Mouse (Mus musculus): Measurements from ENCODE around the gene Ascc1. TPM values are rescaled to one million over a fixed set of nuclear protein-coding genes. Genes with fewer than 3 reads are reported as not detected.

The Ascc1 gene
- total and polyA plus RNA-seq, 3 experiments, result 17.0 to 37.9 TPM; not detected in 1

GRCm38 (mm10) chr10:60107448-60107847, 104.8 kb downstream of the Ascc1 start:
- no peak for DNase-seq (ENCODE audit: low read depth, low spot score)
- no peaks in the 10 kb centered on the region for H3K36me3 ChIP-seq (ENCODE audit: control insufficient read depth in 1 of 2, insufficient read depth in 2 of 2, low read length in 2 of 2)
- no peak overlapping the region for H3K4me3 ChIP-seq (ENCODE audit: control insufficient read depth in 1 of 2, insufficient read depth in 1 of 2, low read depth in 2 of 2, low read length in 2 of 2)
- H3K4me1 ChIP-seq (ENCODE audit: control insufficient read depth in 1 of 2, insufficient read depth in 2 of 2, low read length in 2 of 2), result no peaks in the 10 kb centered on the region
- no peaks in the 10 kb centered on the region for H3K79me2 ChIP-seq (ENCODE audit: control insufficient read depth, insufficient read depth, low read length, poor library complexity)
- no peaks in the 10 kb centered on the region for H3K9me3 ChIP-seq (replicated peaks; ENCODE audit: insufficient read depth, low read length)
- no peak overlapping the region for H3K9ac ChIP-seq (ENCODE audit: control insufficient read depth, low read depth, low read length, poor library complexity, severe bottlenecking)
- H3K27me3 ChIP-seq (ENCODE audit: control insufficient read depth in 1 of 2, insufficient read depth in 2 of 2, low read length in 2 of 2), result peaks cover 0 to 3% of the 10 kb centered on the region in 2 experiments; a peak in 1 of 4 replicates
- TF ChIP-seq CTCF (IDR thresholded peaks at IDR 0.05 in 2 of 3, conservative IDR thresholded peaks at IDR 0.05 in 1 of 3; ENCODE audit: control insufficient read depth in 1 of 3, insufficient read depth in 1 of 3, low read depth in 2 of 3, low read length in 3 of 3, poor library complexity in 1 of 3, severe bottlenecking in 1 of 3), result no peak
- no peak for TF ChIP-seq SIN3A (IDR thresholded peaks at IDR 0.05; ENCODE audit: low read length)
- TF ChIP-seq CHD1 (IDR thresholded peaks at IDR 0.05; ENCODE audit: low read depth, low read length), result no peak
- TF ChIP-seq UBTF (IDR thresholded peaks at IDR 0.05; ENCODE audit: borderline replicate concordance, insufficient read depth, low read depth, low read length), result no peak
- TF ChIP-seq ELF1 (IDR thresholded peaks at IDR 0.05; ENCODE audit: low read depth, low read length), result no peak
- TF ChIP-seq POLR2A (IDR thresholded peaks at IDR 0.05; ENCODE audit: control insufficient read depth in 1 of 2, insufficient read depth in 1 of 2, low read depth in 1 of 2, low read length in 2 of 2, poor library complexity in 1 of 2), result no peak
- TF ChIP-seq MXI1 (IDR thresholded peaks at IDR 0.05; ENCODE audit: low read depth, low read length), result no peak
- no peak for TF ChIP-seq NELFE (IDR thresholded peaks at IDR 0.05; ENCODE audit: low read depth, low read length)
- no peak for TF ChIP-seq MAFK (IDR thresholded peaks at IDR 0.05; ENCODE audit: borderline replicate concordance, low read depth, low read length)
- TF ChIP-seq TCF12 (IDR thresholded peaks at IDR 0.05; ENCODE audit: low read depth, low read length), result no peak
- TF ChIP-seq HCFC1 (IDR thresholded peaks at IDR 0.05; ENCODE audit: low read depth, low read length), result no peak
- no peak for TF ChIP-seq JUND (IDR thresholded peaks at IDR 0.05; ENCODE audit: low read depth, low read length)
- TF ChIP-seq ZMIZ1 (IDR thresholded peaks at IDR 0.05; ENCODE audit: low read depth, low read length), result no peak
- TF ChIP-seq MAZ (IDR thresholded peaks at IDR 0.05; ENCODE audit: low read depth, low read length), result no peak
- no peak for TF ChIP-seq RCOR1 (IDR thresholded peaks at IDR 0.05; ENCODE audit: low read depth, low read length)
- TF ChIP-seq MYB (IDR thresholded peaks at IDR 0.05; ENCODE audit: low read depth, low read length), result no peak
- no peak overlapping the region for H3K27ac ChIP-seq (ENCODE audit: control insufficient read depth, low read depth, low read length)

GRCm38 (mm10) chr10:60108321-60109111, 105.9 kb downstream of the Ascc1 start:
- Histone ChIP-seq H3K4me1 (ENCODE audit: control insufficient read depth in 1 of 2, insufficient read depth in 2 of 2, low read length in 2 of 2) (no peaks in the 10 kb centered on the region), H3K79me2 (ENCODE audit: control insufficient read depth, insufficient read depth, low read length, poor library complexity) (no peaks in the 10 kb centered on the region), H3K36me3 (ENCODE audit: control insufficient read depth in 1 of 2, insufficient read depth in 2 of 2, low read length in 2 of 2) (no peaks in the 10 kb centered on the region), H3K9me3 (replicated peaks; ENCODE audit: insufficient read depth, low read length) (no peaks in the 10 kb centered on the region), H3K27ac (ENCODE audit: control insufficient read depth, low read depth, low read length) (no peak overlapping the region), H3K4me3 (ENCODE audit: control insufficient read depth in 1 of 2, insufficient read depth in 1 of 2, low read depth in 2 of 2, low read length in 2 of 2) (no peak overlapping the region), H3K27me3 (ENCODE audit: control insufficient read depth in 1 of 2, insufficient read depth in 2 of 2, low read length in 2 of 2) (peaks cover 0 to 4% of the 10 kb centered on the region in 2 experiments; a peak in 2 of 4 replicates), H3K9ac (ENCODE audit: control insufficient read depth, low read depth, low read length, poor library complexity, severe bottlenecking) (no peak overlapping the region)
- no peak for DNase-seq (ENCODE audit: low read depth, low spot score)
- no peak for TF ChIP-seq MAFK (IDR thresholded peaks at IDR 0.05; ENCODE audit: borderline replicate concordance, low read depth, low read length)
- TF ChIP-seq UBTF (IDR thresholded peaks at IDR 0.05; ENCODE audit: borderline replicate concordance, insufficient read depth, low read depth, low read length), result no peak
- no peak for TF ChIP-seq KAT2A (conservative IDR thresholded peaks at IDR 0.05; ENCODE audit: low read depth, low read length)
- TF ChIP-seq E2F4 (IDR thresholded peaks at IDR 0.05; ENCODE audit: borderline replicate concordance, low read depth, low read length), result no peak
- TF ChIP-seq MEF2A (IDR thresholded peaks at IDR 0.05; ENCODE audit: extremely low read depth, insufficient replicate concordance, low read depth, low read length, poor library complexity, severe bottlenecking), result no peak
- TF ChIP-seq USF1 (IDR thresholded peaks at IDR 0.05; ENCODE audit: low read depth, low read length), result no peak
- no peak for TF ChIP-seq MAX (IDR thresholded peaks at IDR 0.05; ENCODE audit: low read length)
- TF ChIP-seq POLR2AphosphoS5 (IDR thresholded peaks at IDR 0.05; ENCODE audit: borderline replicate concordance, low read depth, low read length), result no peak
- no peak for TF ChIP-seq SIN3A (IDR thresholded peaks at IDR 0.05; ENCODE audit: low read length)
- TF ChIP-seq CHD2 (IDR thresholded peaks at IDR 0.05; ENCODE audit: low read length), result no peak
- TF ChIP-seq RCOR1 (IDR thresholded peaks at IDR 0.05; ENCODE audit: low read depth, low read length), result no peak
- no peak for TF ChIP-seq MYC (IDR thresholded peaks at IDR 0.05; ENCODE audit: low read depth, low read length)
- no peak for TF ChIP-seq CTCF (IDR thresholded peaks at IDR 0.05 in 2 of 3, conservative IDR thresholded peaks at IDR 0.05 in 1 of 3; ENCODE audit: control insufficient read depth in 1 of 3, insufficient read depth in 1 of 3, low read depth in 2 of 3, low read length in 3 of 3, poor library complexity in 1 of 3, severe bottlenecking in 1 of 3)
- TF ChIP-seq GATA1 (IDR thresholded peaks at IDR 0.05; ENCODE audit: low read depth, low read length), result no peak
- TF ChIP-seq TCF12 (IDR thresholded peaks at IDR 0.05; ENCODE audit: low read depth, low read length), result no peak
- TF ChIP-seq MAZ (IDR thresholded peaks at IDR 0.05; ENCODE audit: low read depth, low read length), result no peak
